Mouse (Mus musculus): ENCODE measurements around the gene Gm11564.
"Not testable (repeated sequence)": the region's sequence is repeated elsewhere in the genome, so short reads cannot be mapped to it uniquely, and the experiment has no call there.

The Gm11564 gene

DNA sequence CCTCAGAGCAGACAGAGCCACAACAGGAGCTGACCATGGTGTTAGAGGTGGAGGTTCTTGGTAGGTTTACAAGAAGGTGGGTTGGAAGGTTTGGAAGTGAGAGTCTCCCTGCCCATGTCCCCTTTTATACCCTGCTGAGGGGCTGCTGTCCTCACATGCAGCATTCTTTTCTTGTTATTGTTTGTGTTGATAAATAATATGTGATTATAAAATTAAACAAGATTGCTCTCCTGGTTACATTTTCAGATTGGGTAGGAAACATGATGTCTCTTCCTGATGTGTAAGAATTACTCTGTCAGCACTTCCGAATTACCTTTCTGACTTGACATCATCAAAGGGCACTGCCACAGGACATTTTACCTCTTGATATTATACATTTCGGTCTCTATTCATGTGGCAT lies at the start of gene Gm11564:
TSS of gene Gm11564 (minus strand) at position 101 of the 400 bp plus-strand sequence.
- not testable (repeated sequence) for DNase-seq (ENCODE audit: low read depth, low spot score)

DNA sequence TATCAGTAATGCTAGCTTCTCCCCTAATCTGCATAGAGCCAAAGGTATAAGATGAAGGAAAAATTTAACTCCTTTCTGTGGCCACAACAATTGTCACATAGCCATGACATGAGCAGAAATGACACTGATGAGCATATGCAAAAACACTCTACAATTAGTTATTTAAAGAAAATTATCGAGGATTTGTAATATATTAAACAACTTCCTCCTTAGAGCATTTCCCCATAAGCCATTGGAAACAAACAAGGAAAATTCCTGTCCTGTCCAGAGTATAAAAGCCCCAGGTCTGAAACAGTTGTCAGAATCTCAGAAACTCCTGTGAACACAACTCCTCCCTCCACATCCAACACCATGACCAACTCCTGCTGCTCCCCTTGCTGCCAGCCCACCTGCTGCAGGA lies 48.7 kb upstream of the Gm11564 start, which contains the start of gene Gm11559:
TSS of gene Gm11559 (plus strand) at position 301 of the 400 bp plus-strand sequence.
- not testable (repeated sequence) for DNase-seq (ENCODE audit: low read depth, low spot score)

DNA sequence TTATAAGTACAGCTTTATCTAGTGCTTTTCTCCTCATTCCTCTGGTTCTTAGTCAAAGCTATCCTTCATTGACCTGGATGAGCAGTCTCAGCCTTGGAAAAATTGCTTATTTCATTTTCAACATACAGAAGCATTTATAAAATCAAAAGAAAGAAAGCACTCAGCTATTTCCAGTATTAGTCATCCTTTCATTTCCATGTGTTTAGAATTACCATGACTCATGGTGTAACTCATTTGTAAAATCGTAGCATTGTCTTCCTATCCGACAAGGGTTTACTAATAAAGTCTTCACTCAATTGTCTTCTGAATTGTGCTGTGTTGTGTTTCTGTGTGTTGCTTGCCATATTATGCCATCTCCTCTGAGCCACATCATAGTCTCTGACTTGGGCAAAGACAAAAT lies 43.3 kb upstream of the Gm11564 start:
- DNase-seq (ENCODE audit: low read depth, low spot score) = no peak

DNA sequence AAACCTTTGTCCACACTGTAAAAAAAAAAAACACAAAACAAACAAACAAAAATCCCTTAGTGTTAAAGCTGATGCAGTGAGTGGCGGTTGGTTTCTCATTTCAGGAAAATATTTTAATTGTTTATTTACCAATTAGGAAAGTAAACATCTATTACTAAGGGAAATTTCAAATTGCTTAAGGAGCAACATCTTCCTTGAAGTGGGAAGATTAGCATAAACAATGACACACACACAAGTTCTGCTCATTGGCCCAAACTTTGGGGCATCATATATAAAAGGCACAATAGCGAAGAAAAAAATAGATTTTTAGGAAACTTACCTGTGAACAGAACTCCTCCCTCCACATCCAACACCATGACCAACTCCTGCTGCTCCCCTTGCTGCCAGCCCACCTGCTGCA lies 42.2 kb upstream of the Gm11564 start, which contains the start of gene Gm11568:
TSS of gene Gm11568 (plus strand) at position 301 of the 400 bp plus-strand sequence.
- no peak for DNase-seq (ENCODE audit: low read depth, low spot score)

DNA sequence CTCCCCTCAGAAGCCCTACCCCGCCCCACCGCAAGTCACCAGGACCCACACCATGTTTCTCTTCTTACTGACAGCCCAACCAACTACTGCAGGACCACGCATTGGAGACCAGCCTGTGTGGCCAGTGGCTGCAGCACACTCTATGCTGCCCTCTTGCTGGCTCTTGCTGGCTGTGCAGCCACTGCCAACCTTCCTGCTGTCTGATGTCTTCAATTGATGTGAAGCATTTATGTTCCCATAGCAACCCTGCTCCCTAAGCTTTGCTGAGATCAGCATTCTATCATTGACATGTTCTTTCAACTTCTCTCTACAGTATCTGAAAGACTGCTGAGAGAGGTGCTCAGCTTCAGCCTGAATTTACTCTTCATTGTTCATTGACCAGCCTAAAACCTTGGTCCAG lies 38.7 kb upstream of the Gm11564 start:
- DNase-seq (ENCODE audit: low read depth, low spot score) = no peak

DNA sequence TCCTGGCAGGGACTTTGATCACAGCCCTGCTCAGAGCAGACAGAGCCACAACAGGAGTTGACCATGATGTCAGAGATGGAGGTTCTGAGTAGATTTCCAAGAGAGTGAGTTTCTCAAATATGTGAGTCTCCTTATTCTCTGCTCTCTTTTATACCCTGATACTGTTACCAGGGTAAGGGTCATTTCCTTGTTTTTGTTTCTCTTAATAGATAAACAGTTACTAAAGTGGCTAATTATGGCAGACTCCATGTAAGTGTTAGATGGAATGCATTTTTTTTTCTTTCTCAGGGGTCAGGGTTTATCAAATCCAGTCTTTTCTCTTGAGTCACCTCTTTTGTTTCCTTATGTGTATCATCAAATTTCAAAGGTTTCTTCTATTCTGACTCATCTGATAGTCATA lies 36.0 kb upstream of the Gm11564 start, which contains the start of gene Krtap4-16:
TSS of gene Krtap4-16 (minus strand) at position 101 of the 400 bp plus-strand sequence.
- no peak for DNase-seq (ENCODE audit: low read depth, low spot score)

DNA sequence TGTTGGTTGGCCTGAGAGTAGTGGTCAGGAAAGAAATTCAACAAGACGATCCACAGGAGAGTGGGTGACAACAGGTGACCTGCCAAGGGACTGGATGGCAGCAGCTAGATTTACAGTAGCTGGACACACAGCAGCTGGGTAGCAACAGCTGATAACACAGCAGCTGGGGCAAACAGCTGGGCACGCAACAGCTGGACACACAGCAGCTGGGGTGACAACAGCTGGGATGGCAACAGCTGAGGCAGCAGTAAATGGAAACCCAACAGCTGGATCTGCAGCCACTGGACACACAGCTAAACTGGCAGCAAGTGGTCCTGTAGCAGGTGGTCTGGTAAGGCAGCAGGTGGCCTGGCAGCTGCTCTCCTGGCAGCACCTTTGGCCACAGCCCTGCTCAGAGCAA lies 31.3 kb upstream of the Gm11564 start:
- no peak for DNase-seq (ENCODE audit: low read depth, low spot score)

DNA sequence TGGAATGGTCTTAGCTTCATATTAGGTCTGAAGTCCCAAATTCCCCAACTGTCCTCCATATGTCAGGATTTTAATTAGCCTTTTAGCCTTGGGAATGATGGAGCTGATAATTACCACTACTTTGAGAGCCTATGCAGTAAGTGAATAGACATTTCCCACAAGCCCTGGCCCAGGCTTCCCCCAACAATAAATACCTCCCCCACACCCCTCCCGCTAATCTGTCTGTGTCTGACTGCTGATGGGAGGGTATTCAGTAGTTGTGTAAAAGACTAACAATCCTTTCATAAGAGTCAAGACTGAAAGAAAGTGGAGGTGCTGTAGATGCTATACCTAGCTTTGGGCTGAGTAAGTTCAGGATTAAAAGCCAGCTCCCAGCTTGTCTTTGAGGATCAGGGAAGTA lies 26.7 kb upstream of the Gm11564 start:
- no peak for DNase-seq (ENCODE audit: low read depth, low spot score)

DNA sequence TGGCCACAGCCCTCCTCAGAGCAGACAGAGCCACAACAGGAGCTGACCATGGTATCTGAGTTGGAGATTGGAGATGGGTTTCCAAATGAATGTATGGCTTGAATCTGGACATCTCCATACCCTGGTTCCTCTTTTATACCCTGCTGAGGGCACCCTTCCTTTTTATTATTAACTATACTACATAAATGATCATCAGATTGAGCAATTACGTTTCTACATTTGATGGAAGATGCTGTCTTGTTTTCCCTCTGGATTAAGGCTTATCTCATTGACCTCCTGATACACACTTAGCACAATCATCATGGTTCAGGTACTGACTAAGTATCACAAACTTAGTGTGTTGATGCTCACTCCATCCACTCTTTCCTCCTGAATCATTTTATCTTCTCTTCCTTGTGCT lies 22.5 kb upstream of the Gm11564 start, which contains the start of gene 2300003K06Rik:
TSS of gene 2300003K06Rik (minus strand) at position 101 of the 400 bp plus-strand sequence.
- DNase-seq (ENCODE audit: low read depth, low spot score) = no peak

DNA sequence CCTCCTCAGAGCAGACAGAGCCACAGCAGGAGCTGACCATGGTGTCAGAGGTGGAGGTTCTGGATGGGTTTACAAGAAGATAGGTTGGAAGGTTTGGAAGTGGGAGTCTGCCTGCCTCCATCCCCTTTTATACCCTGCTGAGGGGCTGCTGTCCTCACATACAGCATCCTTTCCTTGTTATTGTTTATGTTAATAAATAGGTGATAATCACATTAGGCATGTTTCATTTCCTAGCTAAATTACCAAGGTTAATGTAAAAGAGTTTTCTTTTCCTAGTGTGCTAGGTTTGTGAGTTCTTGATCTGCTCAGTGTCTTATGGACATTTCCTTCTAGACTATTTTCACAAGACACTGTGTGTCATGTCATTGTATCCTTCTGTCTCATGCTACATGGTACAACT lies 5.7 kb downstream of the Gm11564 start, which contains the start of gene Krtap4-13:
TSS of gene Krtap4-13 (minus strand) at position 101 of the 400 bp plus-strand sequence.
- not testable (repeated sequence) for DNase-seq (ENCODE audit: low read depth, low spot score)

DNA sequence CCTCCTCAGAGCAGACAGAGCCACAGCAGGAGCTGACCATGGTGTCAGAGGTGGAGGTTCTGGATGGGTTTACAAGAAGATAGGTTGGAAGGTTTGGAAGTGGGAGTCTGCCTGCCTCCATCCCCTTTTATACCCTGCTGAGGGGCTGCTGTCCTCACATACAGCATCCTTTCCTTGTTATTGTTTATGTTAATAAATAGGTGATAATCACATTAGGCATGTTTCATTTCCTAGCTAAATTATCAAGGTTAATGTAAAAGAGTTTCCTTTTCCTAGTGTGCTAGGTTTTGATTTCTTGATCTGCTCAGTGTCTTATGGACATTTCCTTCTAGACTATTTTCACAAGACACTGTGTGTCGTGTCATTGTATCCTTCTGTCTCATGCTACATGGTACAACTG lies 11.1 kb downstream of the Gm11564 start, which contains the start of gene Gm11554:
TSS of gene Gm11554 (minus strand) at position 101 of the 400 bp plus-strand sequence.
- DNase-seq (ENCODE audit: low read depth, low spot score) = not testable (repeated sequence)

DNA sequence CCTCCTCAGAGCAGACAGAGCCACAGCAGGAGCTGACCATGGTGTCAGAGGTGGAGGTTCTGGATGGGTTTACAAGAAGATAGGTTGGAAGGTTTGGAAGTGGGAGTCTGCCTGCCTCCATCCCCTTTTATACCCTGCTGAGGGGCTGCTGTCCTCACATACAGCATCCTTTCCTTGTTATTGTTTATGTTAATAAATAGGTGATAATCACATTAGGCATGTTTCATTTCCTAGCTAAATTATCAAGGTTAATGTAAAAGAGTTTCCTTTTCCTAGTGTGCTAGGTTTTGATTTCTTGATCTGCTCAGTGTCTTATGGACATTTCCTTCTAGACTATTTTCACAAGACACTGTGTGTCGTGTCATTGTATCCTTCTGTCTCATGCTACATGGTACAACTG lies 16.6 kb downstream of the Gm11564 start, which contains the start of gene Gm11569:
TSS of gene Gm11569 (minus strand) at position 101 of the 400 bp plus-strand sequence.
- DNase-seq (ENCODE audit: low read depth, low spot score) = not testable (repeated sequence)

DNA sequence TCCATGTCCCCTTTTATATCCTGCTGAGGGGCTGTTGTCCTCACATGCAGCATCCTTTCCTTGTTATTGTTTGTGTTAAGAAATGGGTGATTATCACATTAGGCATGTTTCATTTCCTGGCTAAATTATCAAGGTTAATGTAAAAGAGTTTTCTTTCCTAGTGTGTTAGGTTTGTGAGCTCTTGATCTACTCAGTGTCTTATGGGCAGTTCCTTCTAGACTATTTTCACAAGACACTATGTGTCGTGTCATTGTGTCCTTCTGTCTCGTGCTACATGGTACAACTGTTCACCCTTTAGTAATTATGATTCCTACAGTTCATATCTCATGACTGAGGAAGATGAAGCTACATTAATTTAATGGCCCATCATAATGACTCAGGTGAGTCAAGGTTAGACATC lies 22.1 kb downstream of the Gm11564 start, which contains the start of gene Gm11596:
TSS of gene Gm11596 (minus strand) at position 101 of the 400 bp plus-strand sequence.
- no peak for DNase-seq (ENCODE audit: low read depth, low spot score)

DNA sequence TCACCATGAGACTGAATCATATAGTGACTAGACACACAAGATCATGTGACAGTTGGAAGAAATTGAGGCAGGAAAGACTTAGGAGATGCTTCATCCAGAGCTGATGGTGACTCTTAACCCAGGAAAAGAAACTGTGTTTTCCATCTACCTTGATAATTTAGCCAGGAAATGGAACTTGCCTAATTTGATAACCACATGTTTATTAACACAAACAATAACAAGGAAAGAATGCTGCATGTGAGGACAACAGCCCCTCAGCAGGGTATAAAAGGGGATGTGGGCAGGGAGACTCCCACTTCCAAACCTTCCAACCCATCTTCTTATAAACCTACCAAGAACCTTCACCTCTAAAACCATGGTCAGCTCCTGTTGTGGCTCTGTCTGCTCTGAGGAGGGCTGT lies 30.6 kb downstream of the Gm11564 start, which contains the start of gene Krtap4-9:
TSS of gene Krtap4-9 (plus strand) at position 301 of the 400 bp plus-strand sequence.
- DNase-seq (ENCODE audit: low read depth, low spot score) = not testable (repeated sequence)

DNA sequence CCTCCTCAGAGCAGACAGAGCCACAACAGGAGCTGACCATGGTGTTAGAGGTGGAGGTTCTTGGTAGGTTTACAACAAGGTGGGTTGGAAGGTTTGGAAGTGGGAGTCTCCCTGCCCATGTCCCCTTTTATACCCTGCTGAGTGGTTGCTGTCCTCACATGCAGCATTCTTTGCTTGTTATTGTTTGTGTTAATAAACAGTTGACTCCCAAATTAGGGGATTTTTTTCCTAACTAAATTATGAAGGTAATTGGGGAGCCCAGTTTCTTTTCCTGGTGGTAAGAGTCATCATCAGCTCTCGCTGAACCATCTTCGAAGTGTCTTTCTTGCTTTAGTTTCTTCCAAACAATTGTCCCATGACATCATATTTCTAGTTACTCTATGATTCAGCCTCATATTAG lies 34.9 kb downstream of the Gm11564 start, which contains the start of gene Krtap4-8:
TSS of gene Krtap4-8 (minus strand) at position 101 of the 400 bp plus-strand sequence.
- DNase-seq (ENCODE audit: low read depth, low spot score) = no peak

DNA sequence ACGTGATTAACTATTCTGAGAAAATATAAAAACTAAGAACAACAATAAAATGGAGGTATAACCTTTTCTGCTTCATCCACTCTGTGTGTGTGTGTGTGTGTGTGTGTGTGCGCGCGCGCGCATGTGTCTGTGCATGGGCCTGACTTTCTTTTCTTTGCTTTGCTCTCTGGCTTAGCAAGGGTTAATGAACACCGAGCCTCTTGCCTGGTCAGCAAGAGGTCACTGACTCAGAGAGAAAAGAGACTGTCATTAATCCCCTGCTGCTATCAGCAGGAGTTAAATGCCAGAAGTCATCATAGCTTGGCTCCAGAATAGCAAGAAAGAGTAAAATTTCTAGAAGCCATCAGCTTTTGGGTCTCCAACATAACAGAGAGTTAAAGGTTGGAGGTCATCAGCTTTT lies 37.1 kb downstream of the Gm11564 start:
- no peak for DNase-seq (ENCODE audit: low read depth, low spot score)

DNA sequence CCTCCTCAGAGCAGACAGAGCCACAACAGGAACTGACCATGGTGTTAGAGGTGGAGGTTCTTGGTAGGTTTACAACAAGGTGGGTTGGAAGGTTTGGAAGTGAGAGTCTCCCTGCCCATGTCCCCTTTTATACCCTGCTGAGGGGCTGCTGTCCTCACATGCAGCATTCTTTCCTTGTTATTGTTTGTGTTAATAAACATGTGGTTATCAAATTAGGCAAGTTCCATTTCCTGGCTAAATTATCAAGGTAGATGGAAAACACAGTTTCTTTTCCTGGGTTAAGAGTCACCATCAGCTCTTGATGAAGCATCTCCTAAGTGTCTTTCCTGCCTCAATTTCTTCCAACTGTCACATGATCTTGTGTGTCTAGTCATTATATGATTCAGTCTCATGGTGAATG lies 42.7 kb downstream of the Gm11564 start, which contains the start of gene Gm11595:
TSS of gene Gm11595 (minus strand) at position 101 of the 400 bp plus-strand sequence.
- not testable (repeated sequence) for DNase-seq (ENCODE audit: low read depth, low spot score)

DNA sequence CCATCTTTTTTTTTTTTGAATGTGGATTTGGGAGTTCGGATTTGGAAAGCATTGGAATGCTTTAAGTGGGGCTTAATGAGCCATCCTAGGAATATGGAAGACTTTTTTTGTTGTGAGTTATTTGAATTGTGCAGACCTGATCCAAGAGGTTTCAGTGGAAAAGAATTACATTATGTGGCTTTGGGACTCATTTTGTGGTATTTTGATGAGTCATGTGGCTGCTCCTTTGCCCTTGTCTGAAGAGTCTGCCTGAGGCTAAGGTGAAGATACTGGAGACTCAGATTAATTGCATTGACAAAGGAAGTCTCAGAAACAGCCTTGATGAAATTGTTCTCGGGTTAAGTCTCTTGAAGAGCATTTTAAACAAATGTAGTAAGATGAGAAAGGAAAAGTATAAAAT lies 47.1 kb downstream of the Gm11564 start:
- no peak for DNase-seq (ENCODE audit: low read depth, low spot score)
